Mouse (Mus musculus): Measurements from ENCODE around the gene Xrcc3.

Gene Xrcc3

DNA sequence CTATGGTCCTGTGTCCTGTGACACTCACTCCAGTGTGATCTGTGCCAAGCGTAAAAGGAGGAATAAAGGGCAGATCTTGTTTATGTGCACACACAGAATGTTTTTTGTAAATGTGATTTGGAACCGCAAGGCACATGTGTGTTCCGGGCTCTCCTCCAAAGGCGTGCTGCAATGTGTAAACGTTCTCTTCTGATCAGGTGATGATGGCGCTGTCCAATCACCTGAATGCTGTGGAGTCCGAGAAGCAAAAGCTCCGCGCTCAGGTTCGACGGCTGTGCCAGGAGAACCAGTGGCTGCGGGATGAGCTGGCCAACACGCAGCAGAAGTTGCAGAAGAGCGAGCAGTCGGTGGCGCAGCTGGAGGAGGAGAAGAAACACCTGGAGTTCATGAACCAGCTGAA, 39.5 kb downstream of the Xrcc3 start:
- no peak for DNase-seq (ENCODE audit: low read depth, low spot score)

DNA sequence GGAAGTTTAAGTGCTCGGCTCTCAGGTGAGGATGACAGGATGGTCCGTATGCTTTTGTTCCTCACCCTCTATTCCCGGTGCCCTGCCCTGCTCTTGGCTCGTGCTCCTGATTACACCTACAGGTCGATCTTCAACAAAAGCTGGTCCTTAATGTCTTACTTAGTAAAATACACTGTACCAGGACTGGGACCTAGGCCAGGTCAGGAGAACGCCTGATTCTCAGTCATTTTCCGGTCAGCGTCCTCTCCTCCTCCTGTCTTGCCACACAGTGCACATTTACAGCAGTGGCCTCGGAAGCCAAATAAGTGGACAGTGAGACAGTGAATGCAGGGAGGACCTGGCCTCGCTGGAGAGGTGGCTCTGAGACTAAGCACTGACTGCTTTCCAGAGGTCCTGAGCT, 43.0 kb downstream of the Xrcc3 start:
- no peak for DNase-seq (ENCODE audit: low read depth, low spot score)

GRCm38 (mm10) chr12:111769816-111770577, 43.7 kb downstream of the Xrcc3 start:
- DNase-seq (ENCODE audit: low read depth, low spot score) = no peak

GRCm38 (mm10) chr12:111769306-111769705, 44.4 kb downstream of the Xrcc3 start:
- no peak for DNase-seq (ENCODE audit: low read depth, low spot score)

DNA sequence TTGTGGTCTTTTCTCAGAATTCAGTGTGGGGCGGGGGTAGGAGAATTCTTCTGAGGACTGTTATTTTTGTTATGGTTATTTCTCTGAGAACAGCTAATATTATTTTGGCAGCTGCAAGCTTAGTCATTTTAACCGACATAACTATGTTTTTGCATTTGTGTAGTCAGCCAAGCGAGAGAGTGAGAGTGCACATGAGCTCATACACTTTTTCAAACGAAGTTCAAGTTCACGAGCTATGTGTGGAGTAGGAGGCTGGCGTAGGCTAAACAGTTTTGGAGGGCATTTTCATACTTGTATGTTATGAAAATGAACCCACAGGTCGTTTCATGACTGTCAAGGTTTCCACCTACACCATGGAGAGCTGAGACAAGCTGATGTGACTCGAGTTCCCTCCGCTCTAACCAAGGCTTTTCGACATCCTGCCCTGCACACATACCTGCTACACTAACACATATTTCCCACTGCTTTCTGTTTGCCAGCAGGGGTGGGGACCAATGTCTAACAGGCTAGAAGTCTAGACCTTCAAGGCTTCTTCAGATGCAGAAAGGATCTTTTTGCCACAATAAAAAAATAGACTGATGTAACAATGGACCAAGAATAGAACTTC, 45.2 kb downstream of the Xrcc3 start:
- DNase-seq (ENCODE audit: low read depth, low spot score) = no peak

GRCm38 (mm10) chr12:111766313-111767236, 47.1 kb downstream of the Xrcc3 start:
- DNase-seq (ENCODE audit: low read depth, low spot score) = no peak

DNA sequence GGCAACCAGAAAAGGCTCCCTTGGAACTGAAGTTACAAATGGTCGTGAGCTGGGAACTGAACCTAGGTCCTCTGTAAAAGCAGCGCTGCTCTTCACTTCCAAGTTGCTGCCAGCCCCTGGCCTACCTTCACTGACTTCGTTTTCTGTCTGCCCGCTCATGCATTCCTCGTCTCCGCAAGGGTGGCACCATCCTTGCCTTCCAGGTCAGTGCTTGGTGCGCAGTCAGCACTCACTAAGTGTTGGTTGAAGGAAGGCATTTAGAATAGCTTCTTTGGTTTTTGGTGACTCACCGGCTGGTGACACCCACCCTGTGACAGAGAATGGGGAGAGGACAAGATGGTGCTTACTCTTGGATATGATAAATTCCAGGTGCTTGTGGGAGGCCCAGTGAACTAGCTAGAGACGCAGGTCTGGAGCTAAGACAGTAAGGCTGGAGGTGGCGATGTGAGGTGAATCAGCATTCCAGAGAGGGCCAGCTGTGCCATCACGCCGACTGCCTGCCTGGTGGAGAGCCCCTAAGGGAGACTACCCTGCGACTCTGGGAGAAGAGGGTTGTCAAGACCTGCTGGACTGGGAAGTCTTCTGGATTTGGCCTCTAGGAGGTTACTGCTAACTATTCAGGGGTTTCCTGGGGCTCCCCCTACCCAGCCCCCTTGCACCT, 50.9 kb downstream of the Xrcc3 start:
- DNase-seq (ENCODE audit: low read depth, low spot score) = no peak

DNA sequence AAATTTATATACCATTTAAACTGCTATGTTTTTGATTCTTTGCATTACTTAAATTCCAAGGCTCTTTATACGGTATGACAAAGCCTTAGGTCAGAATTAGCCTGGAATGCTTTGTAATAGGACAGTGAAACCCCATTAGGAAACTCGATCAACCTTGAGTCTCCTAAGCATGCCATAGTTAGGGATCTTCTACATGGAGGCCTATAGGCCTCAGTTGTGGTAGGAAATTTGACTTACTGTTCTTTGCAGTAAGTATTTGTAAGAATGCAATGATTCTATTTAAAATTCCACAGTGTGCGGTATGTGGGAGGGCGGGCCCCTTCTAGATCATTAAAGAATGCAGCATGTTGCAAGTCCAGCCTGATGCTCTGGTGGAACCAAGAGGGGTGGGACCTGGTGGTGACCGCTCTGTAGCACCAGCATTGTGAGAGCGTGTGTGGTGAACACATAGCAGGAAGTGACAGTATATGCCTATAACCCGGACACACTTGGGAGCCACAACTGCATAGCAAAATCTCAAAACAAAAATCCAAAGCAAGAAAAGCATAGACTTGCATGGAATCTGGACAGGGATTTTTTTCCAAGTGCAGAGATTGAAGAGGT, 53.3 kb downstream of the Xrcc3 start:
- no peak for DNase-seq (ENCODE audit: low read depth, low spot score)

DNA sequence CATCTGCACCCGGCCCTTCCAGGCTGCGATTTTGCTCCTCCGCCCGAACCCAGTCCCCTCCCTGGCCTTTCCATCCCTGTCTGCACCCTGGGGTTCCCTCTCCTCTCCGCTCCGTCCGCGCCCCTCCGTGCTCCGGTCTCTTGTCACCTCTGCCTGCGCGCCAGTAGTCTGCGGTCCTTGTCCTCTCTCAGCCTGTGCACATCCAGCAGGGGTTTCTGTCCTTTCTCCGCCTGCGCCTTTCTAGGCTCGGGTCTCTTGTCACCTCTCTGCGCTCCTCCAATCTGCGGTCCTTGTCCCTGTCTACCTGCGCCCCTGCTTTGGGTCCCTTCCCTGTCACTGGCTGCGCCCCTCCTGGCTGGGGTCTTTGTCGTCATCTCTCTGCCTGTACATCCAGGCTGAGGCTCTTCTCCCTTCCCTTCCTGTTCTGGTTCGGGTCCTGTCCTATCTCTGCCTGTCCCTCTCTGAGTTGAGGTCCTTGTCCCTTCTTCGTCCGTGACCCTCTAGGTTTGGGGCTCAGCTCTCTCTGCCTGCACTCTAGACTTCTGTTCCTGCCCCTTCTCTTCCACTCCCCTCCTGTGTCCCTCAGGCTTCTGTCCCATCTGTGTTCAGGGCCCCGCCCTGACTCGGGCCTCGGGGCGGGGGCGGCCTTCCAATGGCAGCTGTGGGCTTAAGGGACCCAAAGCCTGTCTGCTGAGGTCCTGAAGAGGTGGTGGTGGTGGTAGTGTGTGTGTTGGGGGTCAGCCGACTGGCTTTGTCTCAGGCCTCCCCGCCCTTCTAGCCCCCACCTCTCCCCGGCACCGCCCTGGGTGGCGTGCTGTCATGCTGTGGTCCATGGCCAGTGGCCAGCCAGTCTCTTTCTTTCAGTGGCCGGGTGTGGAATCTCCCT, 54.3 kb downstream of the Xrcc3 start:
- no peak for DNase-seq (ENCODE audit: low read depth, low spot score)

DNA sequence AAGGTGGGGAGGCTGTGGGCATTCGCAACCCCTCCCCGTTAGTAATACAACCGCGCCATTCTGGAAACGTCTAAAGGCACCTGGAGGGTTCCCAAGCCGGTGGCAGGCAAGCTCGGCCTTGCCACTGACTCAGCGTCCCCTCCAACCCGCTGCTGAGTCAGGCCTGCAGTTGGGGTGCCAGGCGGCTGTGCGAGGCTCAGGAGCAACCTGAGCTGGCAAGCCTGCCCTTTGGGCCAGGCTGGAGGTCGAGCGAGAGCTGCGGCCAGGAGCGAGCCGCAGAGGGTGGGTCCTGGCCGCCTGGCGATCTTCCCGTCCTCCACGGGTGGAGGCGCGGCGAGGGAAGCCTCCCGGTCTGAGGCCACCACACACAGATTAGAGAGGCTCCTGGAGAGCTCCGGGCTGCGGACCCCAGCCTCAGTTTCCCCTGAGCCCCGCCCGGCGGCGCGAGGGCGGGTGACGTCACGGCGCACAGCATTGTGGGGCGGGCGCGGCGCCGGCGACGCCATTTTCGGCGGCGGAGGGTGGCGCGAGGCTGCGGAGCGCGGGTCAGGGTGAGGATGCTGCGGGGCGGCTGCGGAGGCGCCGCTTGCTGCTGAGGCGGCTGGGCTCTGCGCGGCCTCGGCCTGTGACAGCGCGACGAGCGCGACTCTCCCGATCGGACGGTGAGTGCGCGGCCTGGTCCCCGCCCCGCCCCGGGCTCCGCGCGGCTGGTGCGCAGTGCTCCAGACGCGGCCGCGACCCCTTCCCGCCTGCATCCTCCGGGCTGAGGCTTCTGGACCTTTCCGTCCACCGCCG, 55.1 kb downstream of the Xrcc3 start, which contains the start of gene Klc1:
Gene Klc1 (plus strand): TSS at position 469 of the 795 bp plus-strand sequence.
- peak; percentile 50 for DNase-seq (ENCODE audit: low read depth, low spot score)

GRCm38 (mm10) chr12:111757561-111758325, 55.9 kb downstream of the Xrcc3 start:
- DNase-seq (ENCODE audit: low read depth, low spot score) = no peak

GRCm38 (mm10) chr12:111756698-111757082, 57.0 kb downstream of the Xrcc3 start:
- no peak for DNase-seq (ENCODE audit: low read depth, low spot score)

DNA sequence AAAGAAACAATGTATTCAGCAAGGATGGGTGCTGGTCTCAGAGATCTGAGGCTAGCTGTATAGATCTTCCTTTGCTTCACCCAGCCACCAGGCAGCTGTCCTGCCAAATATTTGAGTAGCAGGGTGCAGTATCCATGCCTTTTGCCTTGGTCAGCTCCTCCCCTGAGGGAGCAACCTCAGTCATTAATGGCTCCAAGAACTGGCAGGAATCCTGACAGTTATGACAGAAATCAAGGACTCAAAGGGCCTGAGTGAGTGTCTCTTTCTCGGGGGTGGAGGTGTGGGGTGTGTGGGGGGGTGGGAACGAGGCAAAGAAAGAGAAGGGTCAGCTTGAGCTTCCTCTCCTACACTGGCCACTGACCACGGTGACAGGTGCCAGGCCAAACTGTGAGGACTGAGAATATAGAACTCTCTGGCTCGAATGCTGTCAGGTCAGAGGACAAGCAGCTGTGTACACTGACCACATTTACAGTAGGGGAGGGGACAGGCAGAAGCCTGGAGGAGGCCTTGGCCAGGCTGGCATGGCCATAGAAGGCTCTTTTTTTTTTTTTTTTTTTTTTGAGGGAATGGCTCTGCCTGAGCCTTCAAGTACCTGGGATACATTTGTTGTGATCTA, 57.5 kb downstream of the Xrcc3 start:
- DNase-seq (ENCODE audit: low read depth, low spot score) = no peak

DNA sequence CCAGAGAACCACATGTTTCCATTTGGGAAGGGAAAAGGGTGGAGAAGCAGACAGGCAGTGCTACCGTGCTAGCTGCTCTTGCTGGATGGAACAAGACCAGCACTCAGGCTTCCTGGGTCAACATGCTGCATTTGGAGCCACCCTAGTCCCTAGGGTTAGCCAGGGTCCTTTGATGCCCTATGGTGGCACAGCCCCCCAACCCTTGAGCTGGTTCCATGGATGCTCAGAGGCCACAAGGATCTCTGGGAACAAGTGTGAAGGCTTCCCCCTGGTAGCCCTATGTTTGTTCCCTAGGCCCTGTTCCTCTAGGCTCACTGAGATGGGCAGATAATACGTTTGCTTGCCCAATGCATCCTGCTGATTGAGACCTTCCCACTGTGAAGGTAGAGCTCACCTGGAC, 58.4 kb downstream of the Xrcc3 start:
- DNase-seq (ENCODE audit: low read depth, low spot score) = no peak

DNA sequence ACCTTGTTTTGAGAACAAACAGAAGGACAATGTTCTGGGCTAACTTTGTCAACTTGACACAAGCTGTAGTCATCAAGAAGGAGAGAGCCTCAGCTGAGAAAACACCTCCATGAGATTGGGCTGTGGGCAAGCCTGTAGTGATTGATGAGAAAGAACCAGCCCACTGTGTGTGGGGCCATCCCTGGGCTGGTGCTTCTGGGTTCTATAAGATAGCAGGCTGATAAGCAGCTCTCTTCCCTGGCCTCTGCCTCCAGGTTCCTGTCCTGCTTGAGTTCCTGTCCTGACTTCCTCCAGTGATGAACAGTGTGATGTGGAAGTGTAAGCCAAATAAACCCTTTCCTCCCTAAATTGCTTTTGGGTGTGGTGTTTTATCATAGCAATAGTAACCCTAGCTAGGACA, 59.0 kb downstream of the Xrcc3 start:
- no peak for DNase-seq (ENCODE audit: low read depth, low spot score)

DNA sequence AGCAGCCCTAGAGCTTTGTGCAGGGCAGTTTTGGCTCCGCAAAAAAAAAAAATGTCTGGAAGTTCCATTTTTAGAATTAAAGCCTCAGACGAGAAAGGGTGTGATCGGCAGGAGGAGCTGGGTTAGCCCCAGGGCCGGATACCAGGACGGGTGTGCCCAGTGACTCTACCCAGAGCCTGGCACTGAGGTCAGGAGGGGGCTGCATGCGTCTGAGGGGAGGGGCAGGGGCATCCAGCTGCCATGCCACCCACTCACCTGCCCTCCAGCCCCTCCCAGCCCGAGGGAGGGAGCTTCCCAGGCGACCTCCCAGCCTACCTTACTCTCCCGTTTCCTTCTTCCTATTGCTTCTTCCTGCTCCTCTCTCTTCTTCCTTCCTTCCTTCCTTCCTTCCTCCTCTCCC, 60.3 kb downstream of the Xrcc3 start:
- DNase-seq (ENCODE audit: low read depth, low spot score) = no peak
